ENCODE assay signal across 8 mouse cellular contexts in genomic region chr9:63941747-63942607, GRCm38 (mm10).
DNase-seq lines count a peak whose midpoint lies in the region; ATAC-seq and TF ChIP-seq lines count a peak whose summit lies in the region.

No protein-coding gene starts in this region.

- H3K4me2 ChIP-seq in liver, postnatal 0 days (ENCODE audit: low read depth, low read length) = no peak overlapping the region
- no peak overlapping the region for H3K4me2 ChIP-seq in embryonic facial prominence, embryonic 14.5 days (ENCODE audit: low read depth, low read length)

- TF ChIP-seq CTCF in liver, postnatal 0 days (IDR thresholded peaks at IDR 0.05; ENCODE audit: low read depth) = no peak

- H3K9ac ChIP-seq in liver, postnatal 0 days (replicated peaks) = no peak overlapping the region; the same call in 1 of the 2 replicates
- peak overlapping the region; percentile 25; the same call in 1 of the 2 replicates for H3K9ac ChIP-seq in embryonic facial prominence, embryonic 14.5 days (ENCODE audit: low read depth, low read length)

- TF ChIP-seq EP300 in liver, postnatal 0 days (IDR thresholded peaks at IDR 0.05; ENCODE audit: low read depth) = no peak

- H3K27me3 ChIP-seq in liver, postnatal 0 days (ENCODE audit: insufficient read depth, low read length) = no peaks in the 10 kb centered on the region
- no peaks in the 10 kb centered on the region for H3K27me3 ChIP-seq in embryonic facial prominence, embryonic 14.5 days (replicated peaks; ENCODE audit: control insufficient read depth, insufficient read depth, low read length)

- H3K4me1 ChIP-seq in liver, postnatal 0 days (ENCODE audit: insufficient read depth) = no peaks in the 10 kb centered on the region
- peaks cover 19% of the 10 kb centered on the region for H3K4me1 ChIP-seq in embryonic facial prominence, embryonic 14.5 days (ENCODE audit: control insufficient read depth, insufficient read depth, low read length)

- no peak overlapping the region for H3K27ac ChIP-seq in liver, postnatal 0 days (ENCODE audit: low read depth)
- peak overlapping the region; percentile 61 for H3K27ac ChIP-seq in embryonic facial prominence, embryonic 14.5 days (replicated peaks; ENCODE audit: low read depth, low read length)

- no peak for ATAC-seq in liver, postnatal 0 days
- ATAC-seq in embryonic facial prominence, embryonic 14.5 days (ENCODE audit: low read depth) = no peak
- no peak for ATAC-seq in erythroid progenitor cell, adult 5-6 weeks (replicated peaks; ENCODE audit: low FRiP score, poor library complexity, severe bottlenecking)

- H3K4me3 ChIP-seq in liver, postnatal 0 days (ENCODE audit: low read depth, low read length) = no peak overlapping the region
- H3K4me3 ChIP-seq in embryonic facial prominence, embryonic 14.5 days (ENCODE audit: low read depth, low read length) = no peak overlapping the region

- H3K9me3 ChIP-seq in liver, postnatal 0 days (ENCODE audit: low read length) = no peaks in the 10 kb centered on the region
- no peaks in the 10 kb centered on the region for H3K9me3 ChIP-seq in embryonic facial prominence, embryonic 14.5 days (ENCODE audit: control insufficient read depth, low read length)

- DNase-seq in liver = peak; percentile 40
- DNase-seq in liver, postnatal 0 days = no peak
- DNase-seq in embryonic facial prominence, embryonic 14.5 days (ENCODE audit: low spot score) = no peak
- DNase-seq in heart, postnatal 25 days (ENCODE audit: low spot score) = peak; percentile 62
- DNase-seq in lung, postnatal 10 days = peak; percentile 71
- no peak for DNase-seq in spleen, adult 12 weeks (ENCODE audit: low spot score)
- DNase-seq in cerebellum, adult 9-10 months = no peak

- no peaks in the 10 kb centered on the region for H3K36me3 ChIP-seq in liver, postnatal 0 days (replicated peaks; ENCODE audit: insufficient read depth, low read length)
- no peaks in the 10 kb centered on the region for H3K36me3 ChIP-seq in embryonic facial prominence, embryonic 14.5 days (ENCODE audit: control insufficient read depth, insufficient read depth, low read length)

- intact Hi-C loops in heart, postnatal 25 days (cut with DNase I) = no loop called here

- WGBS in liver, postnatal 0 days (ENCODE audit: insufficient replicate concordance) = 55% methylated on average over 12 of the region's 12 CpGs
- 58% methylated on average over 12 of the region's 12 CpGs for WGBS in embryonic facial prominence, embryonic 14.5 days

Comparison
In these comparisons a context has a peak if more than half of its experiments do, and no peak if none do; other contexts are left out.
1. DNase-seq: peak in liver (single experiment), heart, postnatal 25 days (single experiment) and lung, postnatal 10 days (single experiment); none in liver, postnatal 0 days (single experiment), embryonic facial prominence, embryonic 14.5 days (single experiment), spleen, adult 12 weeks (single experiment) and cerebellum, adult 9-10 months (single experiment).